Mouse (Mus musculus) right cerebral cortex, postnatal 4 days (tissue): ENCODE results near the gene Epm2aip1.

Experiments
- DNase-seq: peaks from one replicate; pipeline ENCODE4 v3.0.0-alpha.2; 2022

Gene Epm2aip1

DNA sequence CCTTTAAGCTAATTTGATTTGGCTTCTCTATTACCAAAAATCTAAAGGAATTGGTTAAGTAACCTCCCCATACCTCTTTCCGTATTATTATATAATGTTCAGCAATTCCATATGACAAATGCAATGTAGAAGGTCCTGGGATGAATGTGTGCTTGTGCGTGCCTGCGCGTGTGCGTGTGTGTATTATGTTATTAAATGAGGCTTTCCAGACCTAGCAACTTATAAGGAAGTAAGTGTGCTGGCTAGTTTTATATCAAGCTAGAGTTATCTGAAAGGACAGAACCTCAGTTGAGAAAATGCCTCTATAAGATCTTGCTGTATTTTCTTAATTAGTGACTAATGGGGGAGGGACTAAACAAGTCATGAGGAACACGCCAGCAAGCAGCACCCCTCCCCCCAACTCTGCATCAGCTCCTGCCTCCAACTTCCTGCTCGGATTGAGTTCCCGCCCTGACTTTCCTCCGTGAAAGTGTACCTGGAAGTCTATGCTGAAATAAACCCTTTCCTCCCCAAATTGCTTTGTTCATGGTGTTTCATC is 17.6 kb downstream of the Epm2aip1 start:
- no peak for DNase-seq

DNA sequence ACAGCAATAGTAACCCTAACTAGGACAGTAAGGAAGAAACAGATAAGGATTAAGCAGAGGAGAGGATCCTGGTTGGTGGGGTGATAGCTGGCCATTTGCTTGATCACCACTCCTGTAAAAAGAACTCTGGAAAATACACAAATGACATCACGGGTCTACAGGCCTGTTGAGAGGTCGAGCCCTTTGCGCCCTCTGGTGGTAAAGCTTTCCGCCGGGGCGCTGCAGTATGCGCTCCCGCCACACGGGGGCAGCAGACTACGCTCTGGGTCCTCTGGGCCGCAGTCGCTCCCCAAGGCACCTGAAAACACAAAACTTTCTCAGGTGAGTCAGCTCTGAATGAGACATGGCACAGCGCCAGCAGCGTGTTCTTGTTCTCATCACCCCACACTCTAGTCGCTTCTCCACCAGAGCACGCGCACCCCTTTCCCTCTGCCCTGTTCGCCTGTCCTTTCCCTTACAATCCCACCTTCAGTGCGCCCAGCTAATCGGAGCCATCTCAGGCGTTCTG is 18.2 kb downstream of the Epm2aip1 start:
- DNase-seq: peak; percentile 84

DNA sequence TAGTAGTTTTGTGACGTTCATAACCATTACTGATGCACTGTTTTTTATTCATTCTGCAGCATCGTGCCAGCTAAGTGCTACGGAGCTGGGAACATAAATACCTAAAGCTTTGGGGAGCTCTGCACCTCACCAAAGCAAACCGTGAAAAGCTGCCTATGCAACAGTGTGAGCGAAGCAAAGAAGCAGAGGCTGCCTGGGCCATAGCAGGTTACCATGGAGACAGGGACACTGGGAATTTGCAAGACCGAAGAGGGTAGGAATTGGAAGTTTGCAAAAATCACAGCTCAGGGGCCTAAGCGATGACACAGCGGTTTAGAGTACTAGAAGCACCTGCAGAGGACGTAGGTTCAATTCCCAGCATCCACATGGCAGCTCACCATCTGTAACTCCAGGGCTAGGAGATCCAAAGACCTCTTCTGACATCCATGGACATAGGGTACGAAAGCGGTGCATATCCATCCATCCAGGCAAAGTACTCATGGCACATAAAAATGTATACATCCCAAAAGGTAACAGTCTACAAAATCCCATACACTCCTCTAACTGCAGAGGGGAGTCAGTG is 18.9 kb downstream of the Epm2aip1 start:
- DNase-seq: no peak

DNA sequence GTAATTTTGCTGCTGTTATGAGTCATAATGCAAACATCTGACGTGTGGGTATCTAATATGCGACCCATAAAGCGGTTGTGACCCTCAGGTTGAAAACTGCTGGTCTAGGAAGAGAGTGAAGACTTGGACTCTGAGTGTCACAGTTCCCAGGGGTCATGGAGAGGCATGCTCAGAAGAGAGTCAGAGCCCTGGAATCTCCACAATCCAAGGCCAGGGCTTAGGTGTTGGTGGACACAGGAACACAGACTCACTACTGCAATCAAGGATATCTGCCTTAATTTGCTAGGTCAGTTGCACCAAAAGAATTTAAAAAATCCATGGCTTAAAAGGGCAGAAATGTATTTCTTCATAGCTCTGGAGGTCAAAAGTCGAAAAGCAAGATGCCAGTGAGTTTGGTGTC is 21.5 kb downstream of the Epm2aip1 start:
- no peak for DNase-seq

DNA sequence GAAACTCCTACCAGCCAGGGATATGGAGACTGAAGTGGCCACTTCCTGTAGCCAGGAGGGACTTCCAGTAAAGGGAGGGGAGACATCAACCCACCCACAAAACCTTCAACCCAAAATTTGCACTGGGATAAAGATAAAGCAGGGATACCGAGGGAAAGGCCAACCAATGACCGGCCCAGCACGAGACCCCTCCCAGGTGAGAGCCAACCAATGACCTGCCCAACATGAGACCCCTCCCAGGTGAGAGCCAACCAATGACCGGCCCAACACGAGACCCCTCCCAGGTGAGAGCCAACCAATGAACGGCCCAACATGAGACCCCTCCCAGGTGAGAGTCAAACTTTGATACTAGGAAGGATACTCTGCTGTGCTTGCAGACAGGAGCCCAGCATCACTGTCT is 23.2 kb downstream of the Epm2aip1 start:
- DNase-seq: no peak

DNA sequence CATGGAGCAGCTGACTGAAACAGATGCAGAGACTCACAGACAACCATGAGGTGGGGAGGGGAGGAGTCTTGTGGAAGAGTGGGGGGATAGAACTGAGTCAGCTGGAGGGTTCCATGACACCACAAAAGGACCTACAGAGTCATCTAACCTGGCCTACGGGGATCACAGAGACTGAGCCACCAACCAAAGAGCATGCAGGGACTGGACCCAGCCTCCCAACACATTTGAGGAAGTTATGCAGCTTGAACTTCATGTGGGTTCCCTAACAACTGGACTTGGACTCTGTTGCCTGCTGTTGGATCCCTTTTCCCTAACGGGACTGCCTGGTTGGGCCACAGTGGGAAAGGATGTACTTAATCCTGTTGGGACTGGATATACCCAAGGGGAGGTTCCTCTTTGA is 23.6 kb downstream of the Epm2aip1 start:
- no peak for DNase-seq

DNA sequence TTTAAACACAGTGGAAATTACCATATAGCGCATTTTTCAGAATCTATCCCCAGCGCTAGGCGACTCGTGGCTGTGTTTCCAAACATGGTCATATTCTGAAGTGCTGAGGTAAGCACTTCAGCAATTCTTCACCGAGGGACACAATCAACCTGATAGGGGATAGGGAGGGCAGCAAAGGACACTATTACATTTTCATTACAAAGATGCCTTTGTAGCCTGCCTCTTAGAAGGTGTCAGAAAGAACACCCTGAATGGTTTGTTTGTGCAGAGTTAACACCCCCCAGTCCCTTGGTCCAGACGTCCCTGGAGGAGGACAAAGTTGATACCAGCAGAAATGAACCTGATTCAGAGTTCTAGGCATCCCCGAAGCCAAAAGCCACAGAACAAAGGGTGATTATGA is 24.7 kb downstream of the Epm2aip1 start:
- DNase-seq: no peak

DNA sequence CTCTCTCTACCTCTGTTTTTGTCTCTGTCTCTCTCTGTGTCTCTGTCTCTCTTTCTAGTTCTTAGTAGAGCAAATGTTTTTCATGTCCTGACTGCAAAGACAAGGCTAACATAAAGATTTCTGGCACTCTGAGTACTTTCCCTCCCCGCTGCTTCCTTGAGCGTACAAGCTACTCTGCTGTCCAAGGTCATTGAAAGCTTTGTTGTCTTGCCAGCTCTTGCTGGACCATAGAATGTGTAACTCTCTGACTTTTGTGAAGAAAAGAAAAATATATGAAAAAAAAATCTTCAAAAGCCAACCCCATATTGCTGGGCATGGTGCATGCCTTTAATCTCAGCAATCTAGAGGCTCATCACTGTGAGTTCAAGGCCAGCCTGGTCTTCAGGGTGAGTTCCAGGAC is 26.9 kb downstream of the Epm2aip1 start:
- DNase-seq: no peak

DNA sequence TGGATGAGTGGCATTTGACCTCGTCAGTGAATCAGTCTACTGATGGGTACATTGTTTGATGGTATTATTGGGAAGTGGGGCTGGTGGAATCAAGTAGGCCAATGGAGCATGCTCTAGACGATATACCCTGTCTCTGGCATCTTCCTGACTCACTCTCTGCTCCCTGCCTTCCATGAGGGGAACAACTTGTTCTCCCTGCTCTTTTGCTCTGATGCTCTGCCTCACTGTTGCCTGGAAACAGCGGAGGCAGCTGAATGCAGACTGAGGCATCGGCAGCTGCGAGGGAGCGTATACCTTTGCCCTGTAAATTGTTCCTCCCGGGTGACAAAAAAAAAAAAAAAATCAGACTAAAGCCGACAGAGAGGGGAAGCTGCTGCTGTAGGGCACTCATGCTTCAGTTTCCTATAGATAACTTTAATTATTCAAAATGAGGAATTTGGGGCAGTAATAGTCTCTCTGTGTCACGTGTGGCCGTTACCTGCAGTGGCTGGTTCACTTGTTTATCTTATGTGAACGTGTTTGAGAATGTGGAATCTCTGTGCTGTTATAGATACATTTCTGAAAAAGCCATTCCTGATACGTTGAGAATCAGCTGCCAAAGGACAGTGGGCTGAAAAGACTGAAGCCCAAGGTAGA is 30.6 kb downstream of the Epm2aip1 start:
- DNase-seq: no peak

DNA sequence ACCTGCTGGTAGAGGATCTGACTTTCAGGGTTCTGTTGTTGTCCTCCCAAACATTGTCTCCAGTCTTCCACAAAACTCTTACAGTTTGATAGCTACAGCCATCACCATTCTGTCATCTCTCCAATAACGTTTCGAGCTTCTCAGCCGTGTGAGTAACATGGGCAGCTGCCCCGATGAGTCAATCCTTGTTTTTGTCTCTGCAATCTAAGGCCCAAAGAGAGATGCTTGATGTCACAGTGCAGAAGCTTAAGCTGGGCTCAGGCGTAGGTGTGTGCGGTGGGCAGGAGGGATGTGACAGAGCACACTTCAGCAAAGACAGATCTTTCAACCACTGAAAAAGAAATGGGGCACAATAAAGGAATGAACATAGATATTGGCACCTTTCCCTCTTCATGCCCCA is 32.3 kb downstream of the Epm2aip1 start:
- DNase-seq: no peak

DNA sequence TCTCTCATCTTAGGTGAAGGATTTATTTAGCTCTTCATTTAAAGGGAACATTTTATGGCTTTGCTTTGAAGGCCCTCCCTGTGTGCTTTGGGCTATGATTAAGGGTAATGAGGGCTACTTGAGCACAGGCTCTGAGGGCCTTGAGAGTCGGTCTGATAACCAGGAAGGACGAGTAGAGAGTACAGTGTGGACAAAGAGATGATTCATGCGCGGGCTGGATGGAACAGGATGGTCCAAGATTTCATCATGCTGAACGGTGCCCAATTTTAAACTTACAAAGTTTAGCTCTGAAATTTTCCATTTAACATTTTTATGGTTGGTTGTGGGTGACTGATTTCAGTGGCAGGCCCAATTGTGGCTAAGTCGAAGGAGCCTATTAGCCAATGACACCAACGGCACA is 34.4 kb downstream of the Epm2aip1 start:
- no peak for DNase-seq

DNA sequence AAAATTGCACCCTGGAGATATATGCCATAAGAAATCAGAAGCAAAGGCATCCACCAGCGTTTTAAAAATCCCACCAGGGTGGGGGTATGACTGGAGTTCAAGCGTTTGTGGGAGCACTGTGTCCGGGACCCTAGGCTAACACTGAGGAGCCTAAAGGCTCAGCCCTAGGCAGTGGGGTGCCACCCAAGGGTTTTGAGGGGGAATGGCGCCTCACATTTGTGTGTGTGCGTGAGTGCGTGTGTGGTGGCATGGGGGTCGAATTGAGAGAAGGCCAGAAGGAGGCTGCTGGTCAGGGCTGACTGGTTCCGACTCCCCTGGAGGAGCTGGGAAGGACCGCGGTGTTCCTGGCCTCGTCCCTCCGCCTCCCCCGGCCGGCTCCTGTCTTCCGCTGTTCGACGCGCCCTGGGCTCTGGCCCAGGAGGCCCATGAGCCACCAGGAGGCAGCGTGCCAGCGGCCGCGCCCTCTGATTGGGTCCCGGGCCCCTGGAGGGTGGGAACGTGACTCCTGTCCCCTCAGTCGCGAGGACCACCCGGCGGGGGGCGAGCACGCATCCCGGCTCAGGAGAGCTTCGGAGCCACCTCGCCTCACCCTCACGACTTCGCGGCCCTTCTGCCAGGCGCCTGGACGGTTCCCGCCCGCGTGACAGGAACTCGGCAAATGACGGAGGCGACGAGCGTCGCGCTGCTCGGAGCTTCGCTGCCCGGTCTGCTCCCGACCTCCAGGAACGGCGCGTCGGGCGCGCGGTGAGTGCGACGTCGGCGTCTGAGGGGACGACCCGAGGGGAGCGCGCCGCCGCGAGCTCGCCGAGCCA is 39.5 kb downstream of the Epm2aip1 start, which contains the start of gene Trank1:
Gene Trank1, plus strand, starts transcription at position 709 of the 812 bp plus-strand sequence.
- peak; percentile 53 for DNase-seq

DNA sequence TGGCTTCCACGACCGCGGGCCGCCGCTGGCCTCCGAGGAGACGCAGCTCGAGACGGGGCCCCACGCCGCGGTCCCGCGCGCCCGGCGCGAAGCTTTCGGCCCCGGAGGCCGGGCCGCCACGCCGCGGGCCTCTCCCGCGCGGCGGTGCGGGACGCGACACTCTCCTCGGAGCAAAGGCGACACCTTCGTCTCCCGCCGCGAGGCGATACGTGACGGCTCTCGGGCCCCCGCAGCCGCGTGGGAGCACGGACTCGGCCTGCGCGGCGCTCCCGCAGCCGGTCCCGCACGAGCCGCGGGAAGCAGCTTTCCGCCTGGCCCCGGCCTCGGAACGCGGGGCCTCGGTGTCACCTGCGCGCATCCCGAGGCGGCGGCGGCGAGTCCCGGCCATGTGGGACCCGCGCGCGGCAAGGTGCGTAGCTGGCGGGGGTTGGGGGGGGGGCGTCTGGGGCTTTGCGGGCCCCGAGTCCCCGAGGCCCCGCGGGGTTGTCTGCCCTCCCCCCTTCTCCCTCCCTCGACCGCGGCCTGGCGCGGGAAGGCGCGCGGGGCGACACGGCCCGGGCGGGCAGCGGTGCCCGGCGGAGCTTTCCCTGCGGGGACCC is 40.2 kb downstream of the Epm2aip1 start:
- no peak for DNase-seq

DNA sequence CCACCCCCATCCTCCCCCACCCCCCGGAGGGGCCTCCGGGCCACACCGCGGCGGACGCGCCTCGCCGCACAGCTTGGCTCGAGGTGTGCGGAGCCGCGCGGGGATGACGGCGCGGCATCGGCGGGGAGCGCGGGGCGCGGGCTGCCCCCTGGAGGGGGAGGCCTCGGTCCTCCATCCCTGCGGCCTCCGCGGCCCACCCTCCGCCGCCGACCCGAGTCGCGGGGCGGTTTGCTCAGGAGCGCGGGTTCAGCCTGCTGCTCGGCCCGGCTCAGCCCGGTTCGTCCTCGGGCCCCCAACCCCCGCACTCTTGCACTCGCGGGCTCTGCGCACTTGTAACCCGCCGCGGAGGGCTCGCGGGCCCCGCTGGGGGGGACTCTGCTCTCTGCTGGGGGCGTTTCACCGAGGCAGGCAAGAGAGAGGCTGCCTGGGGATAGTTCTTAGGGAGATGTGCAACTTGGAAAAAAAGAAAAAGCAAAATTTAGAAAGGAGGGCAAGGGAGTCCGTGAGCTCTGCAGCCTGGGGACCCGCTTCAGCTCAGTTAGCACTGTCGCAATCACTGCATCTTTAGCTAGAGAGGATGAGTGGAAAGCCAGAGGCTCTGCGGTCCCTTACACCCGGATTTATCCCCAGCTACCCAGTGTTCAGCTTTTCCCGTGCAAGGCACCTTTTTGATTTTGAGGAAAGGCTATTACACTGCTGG is 40.9 kb downstream of the Epm2aip1 start:
- peak; percentile 18 for DNase-seq

DNA sequence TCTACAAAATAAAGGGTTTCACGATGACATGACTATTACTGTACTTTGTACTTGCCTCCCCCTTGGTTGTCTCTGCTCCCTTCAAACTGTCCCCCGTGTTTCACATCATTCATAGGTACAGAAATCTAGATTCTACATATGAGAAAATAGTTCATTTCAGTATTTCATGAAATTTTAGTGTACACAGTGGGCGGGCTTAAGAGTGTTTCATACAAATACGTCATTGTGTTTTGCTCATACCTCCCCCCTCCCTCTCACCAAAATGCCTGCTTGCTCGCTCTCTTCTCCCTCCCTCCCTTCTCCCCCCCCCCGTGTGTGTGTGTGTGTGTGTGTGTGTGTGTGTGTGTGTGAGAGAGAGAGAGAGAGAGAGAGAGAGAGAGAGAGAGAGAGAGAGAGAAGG is 41.6 kb downstream of the Epm2aip1 start:
- DNase-seq: no peak

DNA sequence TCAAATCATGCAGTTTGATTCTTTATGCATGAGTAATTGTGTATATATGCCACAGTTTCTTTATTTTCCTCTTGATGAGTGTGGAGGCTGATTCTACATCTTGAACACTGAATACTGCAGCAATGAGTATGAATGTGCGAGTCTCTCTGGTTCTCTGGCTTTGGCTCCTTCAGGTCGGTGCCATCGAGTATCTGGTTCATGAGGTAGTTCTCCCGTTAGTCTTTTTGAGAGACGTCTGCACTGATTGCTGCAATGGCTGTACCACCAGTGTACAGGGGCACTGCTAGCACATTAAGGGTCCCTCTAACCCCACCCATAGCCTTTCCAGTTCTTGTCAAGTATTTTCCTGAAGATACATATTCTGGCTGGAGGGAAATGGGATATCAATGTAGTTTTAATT is 42.1 kb downstream of the Epm2aip1 start:
- no peak for DNase-seq

DNA sequence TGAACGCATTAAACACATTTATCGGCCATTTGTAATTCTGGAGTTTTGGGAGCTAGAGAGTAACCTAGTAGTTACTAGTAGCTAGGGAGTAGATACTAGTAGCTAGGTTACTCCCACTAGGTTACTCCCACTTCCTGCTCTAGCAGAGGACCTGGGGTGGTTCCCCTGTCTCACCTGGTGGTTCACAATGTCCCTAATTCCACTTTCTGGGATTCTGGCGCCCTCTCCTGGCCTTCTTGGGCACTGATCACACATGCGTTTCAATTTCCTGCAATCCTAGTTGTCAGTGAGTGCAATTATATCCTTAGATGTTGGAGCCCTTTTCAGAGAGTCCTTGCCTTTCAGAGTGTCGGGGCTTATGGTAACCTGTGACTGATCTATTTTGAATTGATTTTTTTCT is 42.5 kb downstream of the Epm2aip1 start:
- DNase-seq: peak; percentile 72

DNA sequence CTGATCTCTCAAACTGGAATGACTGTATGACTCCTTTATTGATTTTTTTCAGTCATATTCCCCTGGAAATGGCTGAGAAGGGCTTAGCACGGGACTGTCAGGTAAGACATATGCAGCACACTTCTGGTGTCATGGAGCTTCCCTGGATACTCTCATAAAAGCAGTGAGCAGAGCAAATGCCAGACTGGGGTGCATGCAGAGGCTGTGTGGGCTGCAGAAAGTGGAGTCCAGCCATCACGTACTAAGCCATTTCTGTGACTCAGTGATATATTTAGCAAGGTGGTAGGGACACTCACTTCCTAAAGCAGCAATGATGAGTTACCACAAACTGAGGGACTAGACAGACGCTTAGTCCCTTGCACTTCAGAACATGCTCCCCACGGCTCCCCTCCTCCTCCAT is 49.2 kb downstream of the Epm2aip1 start:
- DNase-seq: no peak

DNA sequence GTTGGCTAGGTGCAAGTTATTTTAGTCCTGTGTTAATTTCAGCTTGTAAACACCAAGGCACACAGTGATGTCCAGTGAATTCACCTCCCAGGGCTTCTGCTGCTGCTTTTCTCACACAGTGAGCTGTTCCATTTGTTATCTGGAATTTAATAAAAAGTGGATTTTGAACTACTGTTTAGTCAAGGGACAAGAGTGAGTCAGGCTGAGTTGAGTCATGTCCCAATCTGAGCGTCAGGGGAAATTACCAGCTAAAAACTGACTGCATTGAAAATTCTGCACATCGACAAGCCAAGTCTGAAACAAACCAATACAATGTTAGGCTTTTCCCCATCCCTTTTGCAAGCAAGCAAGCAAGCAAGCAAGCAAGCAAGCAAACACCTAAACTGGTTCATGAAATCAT is 53.2 kb downstream of the Epm2aip1 start:
- DNase-seq: no peak
